Mouse (Mus musculus): ENCODE data around the gene Flvcr2. TPM values are rescaled to one million over a fixed set of nuclear protein-coding genes. Genes with fewer than 3 reads are reported as not detected.
A peak's percentile ranks its signal among the peaks of the same experiment; 100 is the strongest.
"Not testable (repeated sequence)": the region's sequence is repeated elsewhere in the genome, so short reads cannot be mapped to it uniquely, and the experiment has no call there.

Gene Flvcr2
- 4.1 and 4.8 TPM in 2 replicates for polyA plus RNA-seq (2015; fragmentation: Nextera tagmentation; extraction: Ambion mirVana)

DNA sequence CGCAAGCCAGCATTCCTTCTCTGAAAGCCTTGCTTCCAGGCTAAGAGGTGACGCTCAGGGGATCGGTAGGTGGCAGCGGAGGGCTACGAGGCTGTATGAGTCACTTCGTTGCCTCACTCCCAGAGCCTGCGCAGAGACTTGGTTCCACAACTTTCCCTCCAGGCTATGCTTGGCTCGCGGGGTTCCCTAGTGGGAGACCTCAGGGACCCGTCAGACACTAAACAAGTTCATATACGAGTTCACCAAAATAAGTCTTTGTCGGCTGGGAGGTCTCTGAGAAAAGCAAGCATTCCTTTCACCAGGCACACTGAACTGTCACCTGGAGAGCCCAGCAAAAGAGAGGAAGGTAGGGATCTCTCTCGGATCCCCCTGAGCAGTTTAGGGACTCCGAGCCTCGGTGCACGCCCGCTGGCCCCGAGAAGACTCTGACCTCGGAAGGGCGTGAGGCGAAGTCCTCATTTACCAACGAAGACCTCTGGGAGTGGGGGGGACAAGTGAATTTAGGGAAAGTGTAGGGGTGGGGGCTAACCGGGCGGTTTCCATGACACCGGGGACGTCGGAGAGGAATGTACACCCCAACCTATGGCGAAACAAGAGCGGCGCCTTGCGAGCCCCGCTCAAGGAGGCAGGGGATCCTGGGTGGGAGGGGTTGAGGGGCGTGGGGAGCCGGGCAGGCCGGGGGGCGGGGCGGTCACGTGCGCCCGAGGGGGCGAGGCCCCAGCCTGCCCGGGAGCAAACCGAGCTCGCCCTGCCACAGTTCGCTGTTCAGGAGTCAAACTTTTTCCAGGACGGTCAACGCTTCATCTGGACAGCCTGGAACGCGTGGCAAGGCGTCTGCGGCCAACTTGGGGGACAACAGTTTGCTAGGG is at the start of gene Flvcr2:
Gene Flvcr2, plus strand, starts transcription at position 713 of the 869 bp plus-strand sequence.
- under 1% methylated on average over 46 of the region's 51 CpGs for WGBS
- Histone ChIP-seq H3K9me3 (ENCODE audit: control insufficient read depth, low read length) (no peaks in the 10 kb centered on the region), H3K27me3 (ENCODE audit: control insufficient read depth, insufficient read depth, low read length) (no peaks in the 10 kb centered on the region), H3K4me1 (replicated peaks; ENCODE audit: control insufficient read depth, insufficient read depth) (no peaks in the 10 kb centered on the region), H3K27ac (replicated peaks) (peak within 1 kb of the TSS; percentile 56; the same call in 1 of the 2 replicates), H3K36me3 (ENCODE audit: control insufficient read depth, insufficient read depth, low read length) (no peaks in the 10 kb centered on the region), H3K4me3 (ENCODE audit: low read depth, low read length) (peak within 1 kb of the TSS; percentile 51), H3K9ac (ENCODE audit: low read length) (peak within 1 kb of the TSS; percentile 50; the same call in 1 of the 2 replicates), H3K4me2 (replicated peaks; ENCODE audit: low read depth) (peak within 1 kb of the TSS; percentile 99)
- TF ChIP-seq CTCF (IDR thresholded peaks at IDR 0.05; ENCODE audit: low read depth), result peak; percentile 92
- TF ChIP-seq EP300 (optimal IDR thresholded peaks at IDR 0.05), result no peak
- ATAC-seq (ENCODE audit: low FRiP score, low TSS enrichment) (peak; percentile 94), DNase-seq (ENCODE audit: low spot score) (peak; percentile 86)

DNA sequence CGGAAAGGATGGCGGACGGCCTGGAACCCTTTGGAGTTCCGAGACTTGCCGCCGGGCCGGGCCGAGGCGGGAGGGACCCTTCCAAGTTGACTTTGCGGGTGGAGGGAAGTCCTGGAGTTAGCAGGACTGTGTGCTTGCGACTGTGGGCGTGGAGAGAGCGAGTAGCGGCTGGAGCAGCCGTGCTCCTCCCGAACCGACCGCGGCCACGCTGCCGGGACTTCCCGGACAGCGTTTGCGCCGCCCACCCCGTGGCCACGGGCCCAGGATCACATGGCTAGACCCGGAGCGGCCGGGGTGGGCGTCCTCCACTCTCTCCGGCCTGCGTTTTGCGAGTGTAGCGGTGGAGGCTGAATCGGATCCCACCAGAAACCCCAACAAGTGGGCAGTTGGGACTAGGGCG is 48.2 kb upstream of the Flvcr2 start:
- H3K4me2 ChIP-seq (replicated peaks; ENCODE audit: low read depth), result peak overlapping the region; percentile 18
- not testable (repeated sequence) for H3K27me3 ChIP-seq (ENCODE audit: control insufficient read depth, insufficient read depth, low read length); H3K36me3 ChIP-seq (ENCODE audit: control insufficient read depth, insufficient read depth, low read length); H3K4me1 ChIP-seq (replicated peaks; ENCODE audit: control insufficient read depth, insufficient read depth); DNase-seq (ENCODE audit: low spot score); H3K9me3 ChIP-seq (ENCODE audit: control insufficient read depth, low read length); H3K4me3 ChIP-seq (ENCODE audit: low read depth, low read length); H3K27ac ChIP-seq (replicated peaks)
- 26% methylated on average over 12 of the region's 37 CpGs for WGBS
- peak; percentile 97 for ATAC-seq (ENCODE audit: low FRiP score, low TSS enrichment)
- 0 out of 2 replicates have a peak overlapping the region, but pooled peaks have one; percentile 31 for H3K9ac ChIP-seq (ENCODE audit: low read length)

GRCm38 (mm10) chr12:85700191-85700841 is 46.0 kb upstream of the Flvcr2 start:
- Histone ChIP-seq H3K4me2 (replicated peaks; ENCODE audit: low read depth) (no peak overlapping the region), H3K27ac (replicated peaks) (no peak overlapping the region), H3K9me3 (ENCODE audit: control insufficient read depth, low read length) (no peaks in the 10 kb centered on the region), H3K9ac (ENCODE audit: low read length) (no peak overlapping the region), H3K4me3 (ENCODE audit: low read depth, low read length) (no peak overlapping the region), H3K36me3 (ENCODE audit: control insufficient read depth, insufficient read depth, low read length) (no peaks in the 10 kb centered on the region), H3K4me1 (replicated peaks; ENCODE audit: control insufficient read depth, insufficient read depth) (peaks cover 4% of the 10 kb centered on the region; the same call in 1 of the 2 replicates), H3K27me3 (ENCODE audit: control insufficient read depth, insufficient read depth, low read length) (no peaks in the 10 kb centered on the region)
- no peak for TF ChIP-seq CTCF (IDR thresholded peaks at IDR 0.05; ENCODE audit: low read depth)
- no peak for TF ChIP-seq EP300 (optimal IDR thresholded peaks at IDR 0.05)
- no peak for ATAC-seq (ENCODE audit: low FRiP score, low TSS enrichment)
- no peak for DNase-seq (ENCODE audit: low spot score)
- WGBS, result 61% methylated on average over 6 of the region's 6 CpGs

DNA sequence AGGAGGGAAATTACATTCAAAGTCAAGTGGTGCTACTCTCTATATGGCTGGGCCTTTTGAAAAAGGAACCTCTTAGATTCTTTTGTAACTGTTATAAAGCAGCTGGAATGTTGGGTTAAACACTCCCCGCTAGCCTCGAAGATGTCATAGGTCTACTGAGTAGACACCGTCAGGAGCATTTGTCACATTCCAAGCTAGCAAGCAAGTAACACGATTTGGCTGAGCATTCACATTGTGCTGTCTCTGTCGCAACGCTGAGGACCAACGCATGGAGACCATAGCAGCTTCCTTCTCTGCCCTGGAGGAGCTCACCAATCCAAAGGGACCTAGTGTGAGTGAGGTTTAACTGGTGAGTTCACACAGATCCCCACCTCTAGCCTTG is 45.5 kb upstream of the Flvcr2 start:
- WGBS, result 65% methylated on average over 7 of the region's 7 CpGs
- H3K4me2 ChIP-seq (replicated peaks; ENCODE audit: low read depth), result no peak overlapping the region
- DNase-seq (ENCODE audit: low spot score), result no peak

GRCm38 (mm10) chr12:85702166-85703055 is 43.9 kb upstream of the Flvcr2 start:
- Histone ChIP-seq H3K4me2 (replicated peaks; ENCODE audit: low read depth) (no peak overlapping the region), H3K9ac (ENCODE audit: low read length) (no peak overlapping the region), H3K27me3 (ENCODE audit: control insufficient read depth, insufficient read depth, low read length) (no peaks in the 10 kb centered on the region), H3K4me1 (replicated peaks; ENCODE audit: control insufficient read depth, insufficient read depth) (peaks cover 8% of the 10 kb centered on the region; the same call in 1 of the 2 replicates), H3K4me3 (ENCODE audit: low read depth, low read length) (no peak overlapping the region), H3K27ac (replicated peaks) (no peak overlapping the region), H3K9me3 (ENCODE audit: control insufficient read depth, low read length) (no peaks in the 10 kb centered on the region), H3K36me3 (ENCODE audit: control insufficient read depth, insufficient read depth, low read length) (no peaks in the 10 kb centered on the region)
- ATAC-seq (ENCODE audit: low FRiP score, low TSS enrichment), result no peak
- no peak for DNase-seq (ENCODE audit: low spot score)
- TF ChIP-seq EP300 (optimal IDR thresholded peaks at IDR 0.05) (no peak), CTCF (IDR thresholded peaks at IDR 0.05; ENCODE audit: low read depth) (no peak)
- WGBS, result 78% methylated on average over 15 of the region's 15 CpGs

More for the DNA sequence above, 45.5 kb upstream of the Flvcr2 start:
- Histone ChIP-seq H3K4me3 (ENCODE audit: low read depth, low read length) (no peak overlapping the region), H3K27ac (replicated peaks) (no peak overlapping the region), H3K4me1 (replicated peaks; ENCODE audit: control insufficient read depth, insufficient read depth) (peaks cover 5% of the 10 kb centered on the region; the same call in 1 of the 2 replicates), H3K9me3 (ENCODE audit: control insufficient read depth, low read length) (no peaks in the 10 kb centered on the region), H3K27me3 (ENCODE audit: control insufficient read depth, insufficient read depth, low read length) (no peaks in the 10 kb centered on the region), H3K36me3 (ENCODE audit: control insufficient read depth, insufficient read depth, low read length) (no peaks in the 10 kb centered on the region), H3K9ac (ENCODE audit: low read length) (no peak overlapping the region)
- no peak for ATAC-seq (ENCODE audit: low FRiP score, low TSS enrichment)
- TF ChIP-seq EP300 (optimal IDR thresholded peaks at IDR 0.05) (no peak), CTCF (IDR thresholded peaks at IDR 0.05; ENCODE audit: low read depth) (no peak)

Measured in stomach, postnatal 0 days (tissue).